Mouse (Mus musculus) CH12.LX (cell line): ENCODE data around the gene Ubap1. TPM values are rescaled to one million over a fixed set of nuclear protein-coding genes. Genes with fewer than 3 reads are reported as not detected.

Experiments
- DNase-seq: peaks from one replicate; pipeline ENCODE4 v3.0.0-alpha.2; 2013; ENCODE audit errors: extremely low read depth
- H3K27ac ChIP-seq: 2 replicates; pipeline ENCODE4 v1.5.1; 2012; ENCODE audit warnings: low read depth, mild to moderate bottlenecking, control low read depth, moderate library complexity; ENCODE audit not compliant: insufficient read depth
- H3K27me3 ChIP-seq: replicated peaks from 2 replicates; pipeline ENCODE3; 2012; ENCODE audit warnings: inconsistent platforms
- H3K36me3 ChIP-seq, 2 experiments: replicated peaks in 1 of 2; 2 replicates each; pipeline versions ENCODE3 to v1.6.1; 2012; ENCODE audit warnings: inconsistent platforms in 1 of 2, low read length in 1 of 2, mild to moderate bottlenecking in 1 of 2, mixed read lengths in 1 of 2, moderate library complexity in 1 of 2; ENCODE audit not compliant: control insufficient read depth in 1 of 2, insufficient read depth in 1 of 2
- H3K4me1 ChIP-seq, 2 experiments: 2 replicates each; pipeline ENCODE4 v1.6.1; 2012; ENCODE audit warnings: inconsistent platforms in 1 of 2, moderate library complexity in 1 of 2; ENCODE audit not compliant: insufficient read depth in 2 of 2, control insufficient read depth in 1 of 2
- H3K4me2 ChIP-seq: 2 replicates; pipeline ENCODE4 v1.6.1; 2012; ENCODE audit warnings: low read depth, mild to moderate bottlenecking, control low read depth; ENCODE audit not compliant: poor library complexity, insufficient read depth, severe bottlenecking
- H3K4me3 ChIP-seq, 3 experiments: fragments of 150-350 bp in 1 of 3; sonication (generic) in 1 of 3; replicated peaks in 1 of 3; 2 replicates each; pipeline versions ENCODE3 to v1.5.1; 2011 to 2012; ENCODE audit warnings: low read depth in 2 of 3, low read length in 2 of 3, mild to moderate bottlenecking in 2 of 3, moderate library complexity in 2 of 3, control low read depth in 1 of 3, improper control_type of control experiment in 1 of 3, inconsistent platforms in 1 of 3, mixed read lengths in 1 of 3; ENCODE audit not compliant: poor library complexity in 1 of 3
- H3K79me2 ChIP-seq: replicated peaks from 2 replicates; pipeline ENCODE4 v1.6.1; 2012; ENCODE audit warnings: mild to moderate bottlenecking, moderate library complexity; ENCODE audit not compliant: control insufficient read depth, poor library complexity, insufficient read depth, severe bottlenecking; ENCODE audit errors: extremely low read depth
- H3K9ac ChIP-seq: 2 replicates; pipeline ENCODE4 v1.6.1; 2012; ENCODE audit warnings: low read depth, mild to moderate bottlenecking, control low read depth, moderate library complexity; ENCODE audit not compliant: insufficient read depth
- H3K9me3 ChIP-seq: replicated peaks from 2 replicates; pipeline ENCODE3; 2012; ENCODE audit warnings: low read length, inconsistent platforms, mixed read lengths
- CHD2 ChIP-seq: IDR thresholded peaks from 2 replicates; pipeline ENCODE4 v1.6.1; 2011; ENCODE audit warnings: low read length, improper control_type of control experiment
- CTCF ChIP-seq, 2 experiments: IDR thresholded peaks in 1 of 2; conservative IDR thresholded peaks in 1 of 2; 2 replicates each; pipeline ENCODE4 v1.5.1; 2011 to 2012; ENCODE audit warnings: low read depth in 2 of 2, low read length in 2 of 2, improper control_type of control experiment in 1 of 2, inconsistent platforms in 1 of 2, mild to moderate bottlenecking in 1 of 2, moderate library complexity in 1 of 2
- HCFC1 ChIP-seq: IDR thresholded peaks from 2 replicates; pipeline ENCODE4 v1.6.1; 2012; ENCODE audit warnings: low read depth, mild to moderate bottlenecking, inconsistent platforms, low read length, improper control_type of control experiment
- JUN ChIP-seq: IDR thresholded peaks from 2 replicates; pipeline ENCODE4 v1.6.1; 2011; ENCODE audit warnings: low read depth, mild to moderate bottlenecking, low read length, improper control_type of control experiment, moderate library complexity; ENCODE audit not compliant: insufficient read depth
- JUND ChIP-seq: conservative IDR thresholded peaks from 2 replicates; pipeline ENCODE4 v1.6.1; 2011; ENCODE audit warnings: low read depth, low read length, improper control_type of control experiment
- MAX ChIP-seq: IDR thresholded peaks from 2 replicates; pipeline ENCODE4 v1.6.1; 2011; ENCODE audit warnings: low read length, improper control_type of control experiment
- MAZ ChIP-seq: IDR thresholded peaks from 2 replicates; pipeline ENCODE4 v1.6.1; 2012; ENCODE audit warnings: low read depth, mild to moderate bottlenecking, inconsistent platforms, low read length, improper control_type of control experiment, moderate library complexity
- MEF2A ChIP-seq: IDR thresholded peaks from 2 replicates; pipeline ENCODE4 v1.6.1; 2014; ENCODE audit warnings: low read depth, mild to moderate bottlenecking, inconsistent platforms, low read length, improper control_type of control experiment, borderline replicate concordance
- MXI1 ChIP-seq: IDR thresholded peaks from 2 replicates; pipeline ENCODE4 v1.6.1; 2011; ENCODE audit warnings: mild to moderate bottlenecking, low read depth, low read length, improper control_type of control experiment
- MYC ChIP-seq: IDR thresholded peaks from 2 replicates; pipeline ENCODE4 v1.6.1; 2011; ENCODE audit warnings: low read depth, mild to moderate bottlenecking, improper control_type of control experiment, low read length
- POLR2A ChIP-seq: IDR thresholded peaks from 2 replicates; pipeline ENCODE4 v1.6.1; 2011; ENCODE audit warnings: low read depth, mild to moderate bottlenecking, improper control_type of control experiment, low read length
- POLR2AphosphoS2 ChIP-seq: IDR thresholded peaks from 2 replicates; pipeline ENCODE4 v1.6.1; 2011; ENCODE audit warnings: low read depth, low read length, improper control_type of control experiment
- RAD21 ChIP-seq: IDR thresholded peaks from 2 replicates; pipeline ENCODE4 v1.6.1; 2011; ENCODE audit warnings: low read depth, mild to moderate bottlenecking, low read length, improper control_type of control experiment, moderate library complexity
- SMC3 ChIP-seq: IDR thresholded peaks from 2 replicates; pipeline ENCODE4 v1.6.1; 2011; ENCODE audit warnings: low read depth, low read length, improper control_type of control experiment
- TBP ChIP-seq: conservative IDR thresholded peaks from 2 replicates; pipeline ENCODE4 v1.6.1; 2011; ENCODE audit warnings: low read depth, low read length, improper control_type of control experiment
- UBTF ChIP-seq: IDR thresholded peaks from 2 replicates; pipeline ENCODE4 v1.6.1; 2012; ENCODE audit warnings: low read depth, mild to moderate bottlenecking, inconsistent platforms, low read length, improper control_type of control experiment, moderate library complexity
- ZC3H11A ChIP-seq: IDR thresholded peaks from 2 replicates; pipeline ENCODE4 v1.6.1; 2012; ENCODE audit warnings: low read depth, mild to moderate bottlenecking, inconsistent platforms, low read length, improper control_type of control experiment
- ZMIZ1 ChIP-seq: IDR thresholded peaks from 2 replicates; pipeline ENCODE4 v1.6.1; 2012; ENCODE audit warnings: low read depth, mild to moderate bottlenecking, inconsistent platforms, low read length, improper control_type of control experiment
- dilution Hi-C: fragments of 300-500 bp; cut with MboI; formaldehyde crosslinking; loops from 2 replicates; pipeline ENCODE4 v1.14.3; 2020; ENCODE audit warnings: low sequenced_read_pairs; ENCODE audit not compliant: extremely low pct_unique_long_range_greater_than_20kb, extremely low pct_ligation_motif_present
- in situ Hi-C: fragments of 300-500 bp; cut with MboI; formaldehyde crosslinking; loops from 3 replicates; pipeline ENCODE4 v1.14.3; 2019; ENCODE audit warnings: low sequenced_read_pairs, low pct_ligation_motif_present, low pct_unique_long_range_greater_than_20kb, mixed read lengths
- polyA plus RNA-seq: library from polyadenylated mRNA; unstranded; fragments of >175 nt; gene quantifications from 2 replicates; pipeline ENCODE4 v1.2.1, GENCODE M21; 2012; ENCODE audit warnings: low read depth; ENCODE audit not compliant: insufficient read length
- total RNA-seq, 2 experiments: library from RNA; depleted of rRNA; stranded (reverse); fragments of 300-350 nt in 1 of 2; fragments of >200 nt in 1 of 2; gene quantifications; 2 replicates each; pipeline ENCODE4 v1.2.3; 2012 to 2014

The Ubap1 gene
- total and polyA plus RNA-seq, 3 experiments = 11.5 to 22.3 (median 17.5) TPM

DNA sequence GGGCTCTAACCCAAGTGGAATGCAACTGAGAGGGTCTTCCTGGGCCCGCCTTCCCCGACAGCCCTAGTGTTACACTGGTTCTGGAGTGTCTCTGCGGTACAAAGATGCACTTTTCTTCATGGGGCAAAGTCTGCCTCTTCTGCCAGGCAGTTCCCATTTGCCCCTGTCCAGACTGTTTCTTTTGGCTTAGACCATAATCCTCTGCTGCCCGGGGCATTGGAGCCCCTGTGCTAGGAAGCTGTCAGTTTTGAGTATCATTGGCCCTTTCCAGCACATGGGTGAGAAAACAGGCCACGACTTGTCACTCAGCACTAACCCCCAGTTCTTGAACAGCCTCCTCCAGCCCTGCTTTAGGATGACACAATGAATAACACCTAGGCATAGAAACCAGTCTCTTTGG, 40.4 kb downstream of the Ubap1 start:
- Histone ChIP-seq H3K27ac (no peak overlapping the region), H3K9me3 (no peaks in the 10 kb centered on the region), H3K27me3 (no peaks in the 10 kb centered on the region), H3K79me2 (no peaks in the 10 kb centered on the region), H3K4me3 (no peak overlapping the region), H3K4me1 (0 out of 4 replicates have a peak, but pooled peaks cover 0 to 4% of the 10 kb centered on the region in 2 experiments), H3K36me3 (peaks cover 60 to 90% of the 10 kb centered on the region in 2 experiments), H3K4me2 (no peak overlapping the region), H3K9ac (no peak overlapping the region)
- dilution Hi-C loops (no loop called here), in situ Hi-C loops (no loop called here)
- TF ChIP-seq JUND (no peak), HCFC1 (no peak), MAX (no peak), MXI1 (no peak), ZC3H11A (no peak), JUN (no peak), MAZ (no peak), CTCF (conservative IDR thresholded peaks at IDR 0.05 in 1 of 2, IDR thresholded peaks at IDR 0.05 in 1 of 2; ENCODE audit: low read depth in 2 of 2, low read length in 2 of 2) (no peak), MYC (no peak), POLR2A (no peak), POLR2AphosphoS2 (no peak)
- DNase-seq = no peak

DNA sequence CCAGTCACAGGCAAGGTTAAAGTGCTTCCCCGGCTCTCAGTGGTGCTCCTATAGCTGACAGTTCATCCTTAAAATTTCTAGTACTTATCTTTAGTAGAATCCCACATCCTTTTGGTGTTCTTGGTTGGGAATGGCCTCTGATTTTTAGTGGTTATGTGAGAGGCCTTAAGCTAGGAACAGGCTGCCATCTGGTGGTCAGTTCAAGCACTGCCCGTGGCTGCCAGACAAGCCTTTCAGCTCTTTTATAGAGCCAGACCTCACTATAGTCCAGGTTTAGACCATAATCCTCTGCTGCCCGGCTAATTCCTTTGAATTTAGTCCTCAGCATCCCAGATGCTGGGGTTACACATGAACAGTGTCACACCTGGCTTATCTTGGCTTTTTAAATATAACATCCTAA, 41.3 kb downstream of the Ubap1 start:
- peaks cover 60 to 92% of the 10 kb centered on the region in 2 experiments for H3K36me3 ChIP-seq
- no peaks in the 10 kb centered on the region for H3K9me3 ChIP-seq
- in situ Hi-C loops (no loop called here), dilution Hi-C loops (no loop called here)
- TF ChIP-seq SMC3 = peak; percentile 85
- no peak for TF ChIP-seq ZMIZ1
- no peak for TF ChIP-seq UBTF
- TF ChIP-seq RAD21 = peak; percentile 92
- peak; percentile 72 to 90 for TF ChIP-seq CTCF (conservative IDR thresholded peaks at IDR 0.05 in 1 of 2, IDR thresholded peaks at IDR 0.05 in 1 of 2; ENCODE audit: low read depth in 2 of 2, low read length in 2 of 2)
- peak; percentile 38 for TF ChIP-seq ZC3H11A
- H3K4me2 ChIP-seq = no peak overlapping the region
- no peaks in the 10 kb centered on the region for H3K27me3 ChIP-seq
- no peak overlapping the region for H3K9ac ChIP-seq
- DNase-seq = peak; percentile 70
- no peak overlapping the region for H3K27ac ChIP-seq
- no peak overlapping the region for H3K4me3 ChIP-seq
- 0 out of 4 replicates have a peak, but pooled peaks cover 0 to 4% of the 10 kb centered on the region in 2 experiments for H3K4me1 ChIP-seq
- H3K79me2 ChIP-seq = no peaks in the 10 kb centered on the region

DNA sequence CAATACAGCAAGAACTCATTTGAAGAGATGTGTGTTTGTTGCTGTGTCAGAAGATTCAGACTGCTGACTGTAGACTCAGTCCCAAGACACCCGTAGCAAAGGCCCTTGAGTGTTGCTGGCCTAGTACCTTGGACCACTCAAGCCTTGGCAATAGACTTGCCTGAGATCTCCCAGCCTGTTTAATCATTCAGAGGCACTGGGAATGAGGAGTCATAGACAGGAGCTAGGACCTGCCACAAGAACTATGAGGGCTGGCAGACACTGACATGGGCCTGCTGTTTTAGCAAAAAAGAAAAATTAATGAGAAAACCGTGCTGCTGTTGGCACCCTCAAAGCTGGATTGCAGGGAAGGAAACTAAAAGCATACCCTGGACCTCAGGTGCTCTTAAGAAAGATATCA, 42.2 kb downstream of the Ubap1 start:
- Histone ChIP-seq H3K4me3 (no peak overlapping the region), H3K36me3 (peaks cover 63 to 96% of the 10 kb centered on the region in 2 experiments)
- dilution Hi-C loops = no loop called here

More for the DNA sequence above, 42.2 kb downstream of the Ubap1 start:
- in situ Hi-C loops = no loop called here
- Histone ChIP-seq H3K79me2 (no peaks in the 10 kb centered on the region), H3K9ac (no peak overlapping the region), H3K27me3 (no peaks in the 10 kb centered on the region), H3K4me2 (no peak overlapping the region), H3K27ac (no peak overlapping the region), H3K4me1 (no peaks in the 10 kb centered on the region), H3K9me3 (no peaks in the 10 kb centered on the region)
- TF ChIP-seq MEF2A = no peak
- TF ChIP-seq TBP = no peak
- TF ChIP-seq CHD2 = no peak
- no peak for DNase-seq
